Mouse (Mus musculus) urinary bladder, adult 18-20 months (tissue): ENCODE data around the gene Hnrnpab.
A peak's percentile ranks its signal among the peaks of the same experiment; 100 is the strongest.

Source experiments
- DNase-seq, 2 experiments: peaks; one replicate each; pipeline ENCODE4 v3.0.0; 2022; ENCODE audit warnings: low spot score in 2 of 2, mixed read lengths in 2 of 2

Hnrnpab gene

GRCm38 (mm10) chr11:51606447-51607095, at the start of gene Hnrnpab:
Gene Hnrnpab (minus strand): TSS chr11:51606847.
- DNase-seq = peak; percentile 91 to 96

GRCm38 (mm10) chr11:51654891-51655290, 48.2 kb upstream of the Hnrnpab start:
- no peak for DNase-seq

GRCm38 (mm10) chr11:51653736-51654135, 47.1 kb upstream of the Hnrnpab start:
- no peak for DNase-seq

- no peak for DNase-seq
These were observed 46.3 kb upstream of the Hnrnpab start for GRCm38 (mm10) chr11:51652889-51653418.

- peak; percentile 71 to 79 for DNase-seq
These were observed 44.3 kb upstream of the Hnrnpab start, which contains the start of the genes N4bp3 and D930048N14Rik for GRCm38 (mm10) chr11:51650691-51651515. Gene N4bp3 (minus strand): TSS chr11:51650842. Gene D930048N14Rik (plus strand): TSS chr11:51650954.

- no peak for DNase-seq
These were observed 43.6 kb upstream of the Hnrnpab start for GRCm38 (mm10) chr11:51650261-51650660.

- DNase-seq = no peak
These were observed 43.2 kb upstream of the Hnrnpab start for GRCm38 (mm10) chr11:51649889-51650199.

GRCm38 (mm10) chr11:51649111-51649888, 42.7 kb upstream of the Hnrnpab start:
- DNase-seq = no peak

- no peak for DNase-seq
These were observed 41.9 kb upstream of the Hnrnpab start for GRCm38 (mm10) chr11:51648566-51648965.

GRCm38 (mm10) chr11:51646751-51647667, 40.4 kb upstream of the Hnrnpab start:
- no peak for DNase-seq

- no peak for DNase-seq
These were observed 39.6 kb upstream of the Hnrnpab start for GRCm38 (mm10) chr11:51646245-51646644.

GRCm38 (mm10) chr11:51645293-51645692, 38.6 kb upstream of the Hnrnpab start:
- no peak for DNase-seq

- no peak for DNase-seq
These were observed 37.6 kb upstream of the Hnrnpab start for GRCm38 (mm10) chr11:51644217-51644616.

GRCm38 (mm10) chr11:51643761-51644160, 37.1 kb upstream of the Hnrnpab start:
- DNase-seq = no peak

GRCm38 (mm10) chr11:51643202-51643601, 36.6 kb upstream of the Hnrnpab start:
- DNase-seq = no peak

- DNase-seq = no peak
These were observed 34.1 kb upstream of the Hnrnpab start for GRCm38 (mm10) chr11:51640748-51641147.

- DNase-seq = no peak
These were observed 31.9 kb upstream of the Hnrnpab start for GRCm38 (mm10) chr11:51638497-51638896.

- no peak for DNase-seq
These were observed 31.3 kb upstream of the Hnrnpab start for GRCm38 (mm10) chr11:51637971-51638414.

- no peak for DNase-seq
These were observed 29.7 kb upstream of the Hnrnpab start for GRCm38 (mm10) chr11:51636323-51636684.

GRCm38 (mm10) chr11:51635525-51636322, 29.1 kb upstream of the Hnrnpab start, which contains the start of gene Rmnd5b:
Gene Rmnd5b (minus strand): TSS chr11:51635896.
- DNase-seq = peak; percentile 86 to 92
